Mouse (Mus musculus): ENCODE results near the gene Nxpe3.

DNA sequence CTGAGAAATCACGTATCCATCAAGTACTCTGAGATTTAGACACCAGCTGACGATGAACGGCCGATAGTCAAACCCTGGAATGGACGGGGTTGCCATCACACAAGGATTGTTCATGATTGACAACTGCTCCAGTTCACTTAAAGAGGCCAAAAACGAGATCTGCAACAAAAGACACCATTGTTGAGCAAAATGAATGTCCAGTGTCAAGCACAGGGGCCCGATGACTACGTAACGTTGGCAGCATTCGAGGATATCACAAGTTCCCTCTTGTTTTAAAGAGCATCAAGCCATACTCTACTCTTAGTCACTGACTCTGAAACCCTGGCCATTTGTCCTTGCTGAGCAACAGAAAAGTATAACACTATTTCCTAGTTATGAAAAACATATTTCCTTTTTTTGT, 27.0 kb upstream of the Nxpe3 start:
- TF ChIP-seq POLR2A (IDR thresholded peaks at IDR 0.05; ENCODE audit: borderline replicate concordance, control insufficient read depth, low read depth, low read length) (no peak), CTCF (IDR thresholded peaks at IDR 0.05; ENCODE audit: control insufficient read depth, insufficient read depth, low read length) (no peak)

Measured in bone marrow, adult 2 months (tissue).